Mouse (Mus musculus): ENCODE results near the gene Ear2.
"Not testable (repeated sequence)": the region's sequence is repeated elsewhere in the genome, so short reads cannot be mapped to it uniquely, and the experiment has no call there.

DNA sequence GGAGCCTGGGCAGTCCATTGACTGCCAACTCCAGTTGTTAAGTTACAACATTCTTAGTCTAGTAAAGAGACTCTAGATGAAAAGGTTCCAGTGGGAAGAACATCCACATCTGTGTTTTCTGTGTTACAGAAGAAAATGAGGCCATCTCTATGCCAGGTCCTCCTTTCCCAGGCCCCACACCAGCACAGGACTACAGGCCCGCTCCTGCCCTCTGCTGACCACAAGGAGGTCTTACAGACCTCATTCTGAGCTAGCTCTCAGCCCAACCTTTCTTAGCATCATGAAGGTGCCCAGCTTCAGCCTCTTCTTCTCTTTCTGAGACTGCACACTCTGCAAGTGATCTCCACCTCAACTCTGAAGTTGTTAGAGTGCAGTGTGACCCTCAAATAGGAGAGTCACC is 2.4 kb upstream of the Ear2 start:
- TF ChIP-seq CTCF, EP300 (IDR thresholded peaks at IDR 0.05; ENCODE audit: low read depth): not testable (repeated sequence)

Data from heart, postnatal 0 days (tissue).